Mouse (Mus musculus) embryonic facial prominence, embryonic 10.5 days (tissue): ENCODE measurements at regions not wholly inside any gene's neighbourhood (a gene's known extent, or its start where the extent isn't known, plus 50 kb on each side); places are given as distances from the start of the nearest gene placed in this dataset.

Experiments used
- DNase-seq: peaks from one replicate; pipeline ENCODE4 v3.0.0-alpha.2; 2017; ENCODE audit warnings: low spot score
- H3K27ac ChIP-seq: fragments of 300-500 bp; sonication (generic); replicated peaks from 2 replicates; pipeline ENCODE4 v1.5.1; 2016; ENCODE audit warnings: mild to moderate bottlenecking
- H3K27me3 ChIP-seq: fragments of 300-500 bp; sonication (generic); replicated peaks from 2 replicates; pipeline ENCODE4 v1.6.1; 2016; ENCODE audit warnings: low read depth, mild to moderate bottlenecking; ENCODE audit not compliant: poor library complexity, severe bottlenecking
- H3K36me3 ChIP-seq: fragments of 300-500 bp; sonication (generic); replicated peaks from 2 replicates; pipeline ENCODE4 v1.6.1; 2016; ENCODE audit warnings: mild to moderate bottlenecking, moderate library complexity
- H3K4me1 ChIP-seq: fragments of 300-500 bp; sonication (generic); 2 replicates; pipeline ENCODE4 v1.6.1; 2016
- H3K4me3 ChIP-seq: fragments of 300-500 bp; sonication (generic); 2 replicates; pipeline ENCODE4 v1.5.1; 2016; ENCODE audit warnings: mild to moderate bottlenecking, moderate library complexity
- H3K9me3 ChIP-seq: fragments of 300-500 bp; sonication (generic); 2 replicates; pipeline ENCODE4 v1.6.1; 2016; ENCODE audit warnings: mild to moderate bottlenecking
- WGBS: fragments of 180-500 bp; shearing (Covaris S2); methylation state at CpG from one replicate; pipeline ENCODE4 v1.1.7; 2016; 5-methylcytosine and 5-hydroxymethylcytosine counted together

DNA sequence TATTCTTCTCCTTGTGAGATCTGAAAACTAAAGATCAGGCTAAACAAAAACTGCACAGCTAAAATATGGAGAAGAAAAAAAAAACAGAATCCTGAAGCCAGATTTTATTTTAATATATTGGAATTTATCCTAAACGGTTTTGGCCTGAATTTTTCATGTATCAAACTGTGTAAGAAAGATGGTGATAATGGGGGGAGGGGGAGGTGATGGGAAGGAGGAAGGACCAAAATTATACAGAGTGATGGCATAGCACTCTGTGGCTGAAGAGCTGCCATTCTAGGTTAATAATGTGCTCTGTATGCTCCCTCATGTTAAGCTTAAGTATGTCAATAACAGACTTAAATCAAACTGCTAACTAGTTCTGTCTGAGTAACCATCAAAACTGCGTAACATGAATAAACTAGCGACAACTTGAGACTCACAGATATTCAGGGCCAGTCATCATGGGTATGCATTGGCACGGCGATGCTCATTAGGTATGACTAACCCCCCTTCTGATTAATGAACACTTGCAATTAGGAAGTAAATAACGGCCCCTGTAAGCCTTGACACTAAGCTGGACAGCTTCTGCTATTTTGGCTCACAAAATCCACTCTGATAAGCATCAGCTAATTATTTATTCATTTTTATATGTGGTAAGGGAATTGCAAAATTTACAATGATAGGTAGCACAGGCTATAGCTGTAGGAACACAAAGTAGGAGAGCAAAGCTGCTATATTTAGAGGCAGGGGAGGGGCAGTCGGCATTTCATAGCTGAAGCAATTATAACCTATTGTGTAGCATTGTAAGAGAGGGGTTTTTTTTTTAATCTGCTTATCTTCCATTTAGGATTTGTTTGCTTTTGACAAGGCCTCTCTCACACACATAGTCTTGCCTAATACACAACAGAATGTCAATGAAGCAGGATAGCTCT, 150.9 kb upstream of the Kirrel3 start:
- no peak overlapping the region for H3K27ac ChIP-seq
- 82% methylated on average over 7 of the region's 7 CpGs for WGBS

DNA sequence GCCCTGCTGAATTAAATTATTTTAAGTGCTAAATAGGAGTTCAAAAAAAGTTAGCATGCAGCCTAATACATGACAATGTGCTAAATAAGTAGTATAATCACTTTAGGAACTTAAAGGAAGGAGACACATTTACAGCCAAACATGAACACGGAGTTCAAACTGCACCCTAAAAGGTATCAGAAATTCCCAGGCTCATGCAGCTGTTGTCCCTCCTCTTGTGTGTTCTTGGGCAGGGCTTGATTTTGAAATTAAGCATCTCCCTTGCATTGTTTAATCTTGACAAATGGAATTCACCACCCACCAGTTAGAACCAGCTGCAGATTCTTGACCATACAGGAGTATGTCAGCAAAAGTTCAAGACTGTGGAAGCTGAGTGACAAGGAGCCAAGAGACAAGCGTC, 137.3 kb upstream of the Kirrel3 start:
- 80% methylated on average over 2 of the region's 2 CpGs for WGBS
- Histone ChIP-seq H3K36me3 (no peaks in the 10 kb centered on the region), H3K27me3 (peaks cover 6% of the 10 kb centered on the region; the same call in 1 of the 2 replicates), H3K27ac (no peak overlapping the region), H3K4me1 (no peaks in the 10 kb centered on the region), H3K9me3 (no peaks in the 10 kb centered on the region), H3K4me3 (no peak overlapping the region)
- no peak for DNase-seq

More for the DNA sequence above, 150.9 kb upstream of the Kirrel3 start:
- no peak overlapping the region for H3K4me3 ChIP-seq
- H3K36me3 ChIP-seq = no peaks in the 10 kb centered on the region
- no peaks in the 10 kb centered on the region for H3K27me3 ChIP-seq
- no peak for DNase-seq
- no peaks in the 10 kb centered on the region for H3K9me3 ChIP-seq
- H3K4me1 ChIP-seq = no peaks in the 10 kb centered on the region

DNA sequence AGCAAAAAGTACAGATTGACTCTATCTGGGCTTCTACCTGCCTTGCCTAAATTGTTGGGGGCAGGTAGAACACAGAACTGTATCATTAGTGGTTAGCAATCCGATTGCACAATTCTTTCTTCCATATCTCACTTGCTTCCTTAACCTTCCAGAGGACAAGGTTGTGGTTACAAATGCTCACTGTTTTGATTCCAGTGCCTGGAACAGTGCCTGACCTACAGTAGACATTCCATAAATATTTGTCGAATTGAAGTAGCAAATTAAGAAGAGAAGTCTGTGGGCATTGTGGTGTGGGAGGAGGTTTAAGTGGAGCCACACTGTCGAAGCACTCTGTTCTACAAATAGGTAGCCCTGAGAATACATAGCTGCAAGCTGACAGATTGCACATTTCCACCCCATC, 135.7 kb upstream of the Kirrel3 start:
- WGBS = 82% methylated on average over 3 of the region's 3 CpGs
- H3K27ac ChIP-seq = no peak overlapping the region
- H3K36me3 ChIP-seq = no peaks in the 10 kb centered on the region
- peaks cover 6% of the 10 kb centered on the region; the same call in 1 of the 2 replicates for H3K27me3 ChIP-seq
- H3K4me3 ChIP-seq = no peak overlapping the region
- no peak for DNase-seq
- H3K4me1 ChIP-seq = peaks cover 10% of the 10 kb centered on the region
- no peaks in the 10 kb centered on the region for H3K9me3 ChIP-seq

DNA sequence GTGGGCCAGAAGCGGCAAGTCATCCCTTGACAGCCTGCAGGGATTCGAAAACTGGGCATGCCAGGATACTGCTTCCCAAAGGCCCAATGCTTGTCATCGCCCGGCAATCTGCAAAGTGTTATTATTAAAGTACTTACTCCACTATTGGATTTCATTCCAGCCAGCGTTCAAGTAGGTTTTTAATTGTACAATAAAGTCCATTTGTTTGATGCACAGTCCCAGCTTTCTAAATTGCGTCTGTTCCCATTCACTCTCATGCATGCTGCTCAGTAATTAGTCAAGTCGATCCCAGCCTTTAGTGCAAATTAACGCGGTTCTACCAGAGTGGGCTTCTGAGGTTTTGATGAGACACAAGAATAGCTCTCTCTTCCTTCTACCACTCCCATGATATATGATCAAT, 131.9 kb upstream of the Kirrel3 start:
- Histone ChIP-seq H3K4me1 (peaks cover 15% of the 10 kb centered on the region), H3K9me3 (no peaks in the 10 kb centered on the region), H3K4me3 (no peak overlapping the region), H3K27ac (no peak overlapping the region), H3K27me3 (peaks cover 11% of the 10 kb centered on the region; the same call in 1 of the 2 replicates), H3K36me3 (no peaks in the 10 kb centered on the region)
- 78% methylated on average over 9 of the region's 9 CpGs for WGBS
- DNase-seq = no peak

DNA sequence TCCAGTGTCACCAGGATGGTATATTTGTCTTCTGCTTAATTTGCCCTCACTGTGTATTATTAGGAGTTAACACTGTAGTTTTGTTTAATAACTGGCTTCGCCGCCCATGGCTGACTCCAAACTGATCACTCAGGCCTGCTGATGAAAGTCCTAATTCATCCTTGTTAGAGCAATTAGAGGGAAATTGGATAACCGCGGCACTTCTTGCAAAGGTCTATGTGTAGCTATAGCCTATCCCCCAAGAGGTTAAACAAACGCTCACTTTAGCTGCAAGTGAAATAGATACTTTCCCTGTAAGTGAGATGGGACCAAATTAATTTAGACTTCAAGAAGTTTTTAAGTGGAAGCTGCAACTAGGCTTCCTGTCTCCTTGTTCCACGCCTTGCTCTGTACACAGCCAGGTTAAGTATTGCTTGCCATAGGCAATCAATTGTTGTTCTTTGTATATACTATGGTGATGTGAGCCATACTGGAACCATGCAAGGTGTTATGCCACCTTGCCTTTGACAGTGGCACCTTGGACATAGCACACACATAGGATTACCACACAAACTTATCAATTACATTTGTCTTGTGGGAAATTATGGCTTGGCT, 130.9 kb upstream of the Kirrel3 start:
- 29% methylated on average over 6 of the region's 6 CpGs for WGBS
- Histone ChIP-seq H3K27ac (no peak overlapping the region), H3K4me1 (peaks cover 15% of the 10 kb centered on the region), H3K27me3 (peaks cover 11% of the 10 kb centered on the region; the same call in 1 of the 2 replicates), H3K36me3 (no peaks in the 10 kb centered on the region), H3K4me3 (no peak overlapping the region), H3K9me3 (no peaks in the 10 kb centered on the region)
- no peak for DNase-seq

DNA sequence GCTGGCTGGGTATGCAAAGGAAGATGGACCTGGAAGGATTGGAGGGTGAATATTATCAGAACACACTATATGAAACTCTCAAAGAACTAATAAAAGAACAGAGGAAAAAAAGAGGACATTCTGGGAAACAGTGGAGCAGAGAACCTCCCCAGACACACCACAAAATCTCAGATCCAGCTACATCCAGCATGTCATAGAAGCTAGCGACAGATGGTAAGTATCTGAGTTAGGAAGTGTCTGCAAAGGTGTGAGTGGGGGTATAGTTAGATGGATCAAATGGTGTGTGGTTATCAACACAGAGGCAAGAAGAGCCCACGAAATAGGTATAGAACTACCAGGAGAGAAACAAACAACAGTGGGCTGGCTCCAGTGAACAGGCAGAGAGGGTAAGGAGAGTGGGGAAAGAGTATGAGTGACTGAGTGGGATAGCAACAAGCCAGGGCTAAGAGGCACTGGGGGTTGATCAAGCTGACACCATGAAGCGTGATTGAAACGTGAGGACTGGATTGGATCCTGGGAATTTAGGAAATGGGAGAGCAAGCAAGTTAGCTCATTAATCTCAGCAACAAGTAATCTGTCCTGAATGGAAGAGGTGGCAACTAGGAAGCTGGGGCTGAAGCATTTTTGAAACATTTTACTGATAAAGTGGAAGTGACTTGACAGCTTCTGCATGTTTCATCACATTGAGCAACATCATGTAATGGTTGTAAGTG, 114.9 kb upstream of the Kirrel3 start:
- H3K9me3 ChIP-seq = no peaks in the 10 kb centered on the region
- 81% methylated on average over 4 of the region's 4 CpGs for WGBS
- DNase-seq = no peak
- no peaks in the 10 kb centered on the region for H3K36me3 ChIP-seq
- H3K27me3 ChIP-seq = no peaks in the 10 kb centered on the region
- no peak overlapping the region for H3K27ac ChIP-seq
- no peaks in the 10 kb centered on the region for H3K4me1 ChIP-seq
- H3K4me3 ChIP-seq = no peak overlapping the region

DNA sequence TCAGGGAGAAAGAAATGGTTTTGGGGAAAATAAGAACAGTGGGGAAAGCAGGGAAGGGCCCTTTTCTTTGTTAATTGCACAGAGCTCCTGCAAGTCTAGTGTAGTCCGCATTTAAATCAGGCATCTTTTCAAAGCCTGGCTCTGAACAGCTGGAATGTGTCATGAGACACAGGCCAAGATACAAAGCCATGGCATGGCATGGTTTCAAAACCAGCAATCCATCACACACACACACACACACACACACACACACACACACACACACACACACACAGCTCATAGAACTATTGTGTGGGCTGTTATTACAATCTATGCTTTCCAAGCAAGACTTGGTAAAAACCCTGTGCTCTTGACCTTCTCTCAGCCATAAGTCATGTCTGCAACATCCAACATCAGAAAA, 110.5 kb upstream of the Kirrel3 start:
- Histone ChIP-seq H3K4me1 (no peaks in the 10 kb centered on the region), H3K4me3 (no peak overlapping the region), H3K9me3 (no peaks in the 10 kb centered on the region), H3K36me3 (no peaks in the 10 kb centered on the region), H3K27me3 (no peaks in the 10 kb centered on the region), H3K27ac (no peak overlapping the region)
- DNase-seq = no peak
- WGBS = 68% methylated on average over 1 of the region's 1 CpGs

DNA sequence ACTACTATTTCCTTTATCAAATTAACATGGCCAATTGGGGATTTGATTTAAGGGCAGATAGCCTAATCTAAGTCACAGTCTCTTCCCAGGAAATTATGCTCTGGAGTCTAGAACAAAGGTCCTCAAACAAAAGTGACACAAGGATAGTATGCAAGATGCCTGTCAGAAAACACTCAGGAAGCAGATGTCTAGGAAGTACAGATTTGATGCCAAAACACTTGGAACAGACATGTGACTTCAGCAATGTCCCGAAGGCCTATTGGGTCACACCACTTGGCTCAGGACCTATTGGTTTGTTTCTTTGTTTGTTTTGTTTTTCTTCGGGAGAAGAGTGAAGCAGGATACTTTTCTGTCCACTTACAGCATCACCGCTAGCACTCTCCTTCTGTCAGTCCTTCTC, 105.7 kb upstream of the Kirrel3 start:
- Histone ChIP-seq H3K9me3 (no peaks in the 10 kb centered on the region), H3K36me3 (no peaks in the 10 kb centered on the region), H3K27ac (no peak overlapping the region), H3K4me3 (no peak overlapping the region), H3K27me3 (no peaks in the 10 kb centered on the region), H3K4me1 (peaks cover 5% of the 10 kb centered on the region; the same call in 1 of the 2 replicates)
- no peak for DNase-seq
- WGBS = 73% methylated on average over 3 of the region's 3 CpGs

DNA sequence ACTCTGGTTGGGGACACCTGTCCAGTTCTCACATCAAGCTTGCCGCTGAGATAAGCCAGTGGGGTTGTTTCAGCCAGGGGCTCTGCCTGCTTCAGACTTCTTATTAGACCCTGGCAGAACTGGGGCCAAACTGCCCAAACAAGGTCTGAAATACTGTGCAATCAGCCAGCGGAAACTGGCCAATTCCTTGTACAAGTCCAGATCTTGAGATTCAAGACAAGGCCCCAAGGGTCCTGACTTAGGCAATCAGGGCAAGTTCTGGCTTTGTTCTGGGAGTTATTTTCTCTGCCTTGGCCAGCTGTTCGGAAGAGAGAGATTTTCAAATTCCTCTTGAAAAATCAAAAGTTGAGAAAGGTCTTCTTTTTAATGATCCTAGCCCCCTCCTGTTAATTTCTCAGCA, 104.1 kb upstream of the Kirrel3 start:
- no peak for DNase-seq
- no peak overlapping the region for H3K27ac ChIP-seq
- H3K9me3 ChIP-seq = no peaks in the 10 kb centered on the region
- WGBS = 76% methylated on average over 3 of the region's 3 CpGs
- no peaks in the 10 kb centered on the region for H3K36me3 ChIP-seq
- peaks cover 5% of the 10 kb centered on the region; the same call in 1 of the 2 replicates for H3K4me1 ChIP-seq
- H3K4me3 ChIP-seq = no peak overlapping the region
- no peaks in the 10 kb centered on the region for H3K27me3 ChIP-seq

DNA sequence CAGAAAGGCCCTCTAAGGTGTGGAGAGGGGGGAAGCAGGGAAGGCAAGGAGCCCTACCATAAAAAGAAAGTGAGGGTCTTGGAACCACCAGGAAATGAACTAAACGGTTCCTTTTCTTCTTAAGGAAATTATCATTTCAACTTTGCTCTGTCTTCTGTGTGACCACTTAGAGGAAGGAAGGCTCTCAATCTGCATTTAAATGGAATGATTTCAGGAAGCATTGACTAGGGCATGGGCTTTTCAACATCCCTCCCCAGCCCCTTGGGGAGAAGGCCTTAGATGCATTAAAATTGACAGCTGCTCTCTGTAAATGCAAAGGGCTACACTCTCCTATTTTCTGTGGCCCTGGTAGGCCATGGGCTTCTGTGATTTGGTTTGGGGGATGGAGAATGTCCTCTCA, 103.5 kb upstream of the Kirrel3 start:
- H3K4me1 ChIP-seq = peaks cover 5% of the 10 kb centered on the region; the same call in 1 of the 2 replicates

DNA sequence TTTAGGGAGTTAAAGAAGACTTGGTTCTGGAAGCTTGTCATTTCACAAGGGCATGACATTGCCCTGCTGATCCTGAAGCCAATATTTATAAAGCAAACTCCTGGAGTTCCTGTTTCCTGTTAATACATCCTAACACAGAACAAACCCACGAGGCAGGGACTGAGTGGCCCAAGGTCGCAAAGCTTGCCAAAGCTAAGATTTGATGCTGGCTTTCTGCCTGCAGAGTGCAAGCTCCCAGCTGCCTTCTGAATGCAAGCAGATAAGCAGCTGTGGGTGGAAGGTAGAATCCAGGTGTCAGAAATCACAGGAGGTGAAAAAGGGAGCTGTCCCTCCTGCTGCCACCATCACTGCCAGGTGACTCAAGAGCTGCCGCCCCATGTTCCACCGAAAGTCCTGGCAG, 99.6 kb upstream of the Kirrel3 start:
- H3K27ac ChIP-seq = no peak overlapping the region
- peaks cover 5% of the 10 kb centered on the region; the same call in 1 of the 2 replicates for H3K4me1 ChIP-seq
- no peaks in the 10 kb centered on the region for H3K27me3 ChIP-seq
- H3K4me3 ChIP-seq = no peak overlapping the region
- H3K36me3 ChIP-seq = no peaks in the 10 kb centered on the region
- 77% methylated on average over 4 of the region's 4 CpGs for WGBS
- no peaks in the 10 kb centered on the region for H3K9me3 ChIP-seq
- DNase-seq = no peak

More for the DNA sequence above, 103.5 kb upstream of the Kirrel3 start:
- Histone ChIP-seq H3K27ac (no peak overlapping the region), H3K9me3 (no peaks in the 10 kb centered on the region), H3K36me3 (no peaks in the 10 kb centered on the region), H3K27me3 (no peaks in the 10 kb centered on the region), H3K4me3 (no peak overlapping the region)
- 28% methylated on average over 1 of the region's 1 CpGs for WGBS
- no peak for DNase-seq

DNA sequence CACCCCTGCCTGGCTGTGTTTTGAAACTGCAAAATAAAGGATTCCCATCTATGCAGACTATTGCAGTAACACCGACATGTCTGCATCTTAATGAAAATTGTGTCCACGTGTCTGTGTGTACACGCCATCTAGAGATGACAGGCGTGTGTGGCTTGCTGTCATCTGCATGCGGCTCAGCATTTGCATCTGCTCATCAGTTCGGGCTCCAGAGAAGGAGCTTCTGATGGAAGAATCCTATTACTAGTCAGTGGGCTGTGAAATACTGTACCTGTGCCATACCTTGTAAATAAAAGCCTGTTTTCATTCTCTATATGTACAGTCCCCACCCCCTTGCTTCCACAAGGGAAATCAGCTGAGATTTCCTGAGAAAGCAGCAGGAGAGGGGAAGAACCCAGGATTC, 92.7 kb upstream of the Kirrel3 start:
- H3K27me3 ChIP-seq = no peaks in the 10 kb centered on the region
- H3K4me3 ChIP-seq = no peak overlapping the region
- no peaks in the 10 kb centered on the region for H3K36me3 ChIP-seq
- WGBS = 85% methylated on average over 6 of the region's 6 CpGs
- no peak for DNase-seq
- no peaks in the 10 kb centered on the region for H3K9me3 ChIP-seq
- H3K4me1 ChIP-seq = peaks cover 11% of the 10 kb centered on the region
- H3K27ac ChIP-seq = no peak overlapping the region
